Comparison of ENCODE assay signal across 18 mouse cellular contexts in the genomic region with DNA sequence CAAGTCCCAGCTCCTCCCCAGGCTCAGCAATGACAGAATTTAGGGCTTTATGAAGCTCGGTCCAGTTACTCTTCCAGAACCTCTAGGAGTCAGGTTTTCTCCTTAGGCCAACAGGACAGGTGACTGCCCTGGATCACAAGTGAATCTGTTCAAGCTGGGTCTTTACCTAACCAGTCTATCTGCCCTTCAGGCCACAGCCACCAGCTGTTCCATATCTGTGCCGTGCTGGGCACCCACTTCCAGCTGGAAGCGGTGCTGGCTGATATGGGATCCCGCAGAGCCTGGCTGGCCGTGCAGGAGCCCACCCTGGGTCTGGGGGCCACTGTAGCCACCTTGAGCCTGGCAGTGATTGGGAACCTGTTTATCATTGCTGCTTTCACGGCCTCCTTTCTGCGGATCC. TPM values are rescaled to one million over a fixed set of nuclear protein-coding genes. Genes with fewer than 3 reads are reported as not detected.
DNase-seq lines count a peak whose midpoint lies in the region; ATAC-seq and TF ChIP-seq lines count a peak whose summit lies in the region.
"Not testable (repeated sequence)": the region's sequence is repeated elsewhere in the genome, so short reads cannot be mapped to it uniquely, and the experiment has no call there.
"Had no signal": no experiment of that assay in that cellular context is flagged by ENCODE, and none has a peak within 500 bp of the region (broad histone marks: within the 10 kb centered on the region; RNA-seq: fewer than 3 reads in every experiment).

No protein-coding gene starts in this region.

- not testable (repeated sequence) for H3K4me1 ChIP-seq in embryonic facial prominence, embryonic 10.5 days; forebrain, embryonic 12.5 days; heart, embryonic 13.5 days; hindbrain, postnatal 0 days (ENCODE audit: insufficient read depth, low read length); limb, embryonic 11.5 days (ENCODE audit: control insufficient read depth, insufficient read depth, low read length); lung, embryonic 14.5 days (ENCODE audit: insufficient read depth); neural tube, embryonic 13.5 days (replicated peaks)

- H3K9ac ChIP-seq in forebrain, embryonic 12.5 days; heart, embryonic 13.5 days; hindbrain, postnatal 0 days (replicated peaks; ENCODE audit: low read length); limb, embryonic 11.5 days (ENCODE audit: low read length); lung, embryonic 14.5 days; neural tube, embryonic 13.5 days: not testable (repeated sequence)

- 46% methylated on average over 3 of the region's 7 CpGs for WGBS in embryonic facial prominence, embryonic 10.5 days
- WGBS in forebrain, embryonic 12.5 days: 69% methylated on average over 3 of the region's 7 CpGs
- WGBS in heart, embryonic 13.5 days: 35% methylated on average over 2 of the region's 7 CpGs
- WGBS in hindbrain, postnatal 0 days: 30% methylated on average over 2 of the region's 7 CpGs
- WGBS in limb, embryonic 11.5 days: 7% methylated on average over 1 of the region's 7 CpGs
- WGBS in lung, embryonic 14.5 days: 47% methylated on average over 1 of the region's 7 CpGs
- 36% methylated on average over 3 of the region's 7 CpGs for WGBS in neural tube, embryonic 13.5 days

- ATAC-seq in forebrain, embryonic 12.5 days (ENCODE audit: low FRiP score): peak; percentile 6; the same call in 1 of the 2 replicates
- 0 out of 2 replicates have a peak, but pooled peaks have one; percentile 12 for ATAC-seq in heart, embryonic 13.5 days (ENCODE audit: extremely low read depth, insufficient number of reproducible peaks, low FRiP score, low TSS enrichment)
- 0 out of 2 replicates have a peak, but pooled peaks have one; percentile 6 for ATAC-seq in hindbrain, postnatal 0 days
- not testable (repeated sequence) for ATAC-seq in limb, embryonic 11.5 days (ENCODE audit: insufficient number of reproducible peaks, low FRiP score, low TSS enrichment, low read depth)
- ATAC-seq in lung, embryonic 14.5 days (ENCODE audit: insufficient read depth): 0 out of 2 replicates have a peak, but pooled peaks have one; percentile 29
- peak; percentile 30; the same call in 1 of the 2 replicates for ATAC-seq in neural tube, embryonic 13.5 days (ENCODE audit: low read depth)

- peak overlapping the region; percentile 46; the same call in 1 of the 2 replicates for H3K4me3 ChIP-seq in embryonic facial prominence, embryonic 10.5 days
- H3K4me3 ChIP-seq in forebrain, embryonic 12.5 days (replicated peaks); heart, embryonic 13.5 days; hindbrain, postnatal 0 days (ENCODE audit: low read length); limb, embryonic 11.5 days (ENCODE audit: low read depth, low read length); lung, embryonic 14.5 days (ENCODE audit: low read depth, low read length); neural tube, embryonic 13.5 days: not testable (repeated sequence)

- H3K27me3 ChIP-seq in embryonic facial prominence, embryonic 10.5 days (replicated peaks; ENCODE audit: low read depth, poor library complexity, severe bottlenecking); forebrain, embryonic 12.5 days; heart, embryonic 13.5 days (replicated peaks); hindbrain, postnatal 0 days (ENCODE audit: insufficient read depth, low read length); limb, embryonic 11.5 days (ENCODE audit: control insufficient read depth, insufficient read depth, low read length); lung, embryonic 14.5 days (ENCODE audit: insufficient read depth, low read length); neural tube, embryonic 13.5 days: not testable (repeated sequence)

- not testable (repeated sequence) for TF ChIP-seq CTCF in hindbrain, postnatal 0 days (IDR thresholded peaks at IDR 0.05; ENCODE audit: low read depth); lung, embryonic 14.5 days (IDR thresholded peaks at IDR 0.05; ENCODE audit: low read depth)

- DNase-seq in embryonic facial prominence, embryonic 10.5 days (ENCODE audit: low spot score); hindbrain, postnatal 0 days (ENCODE audit: low spot score); limb, embryonic 11.5 days (ENCODE audit: low spot score); lung, embryonic 14.5 days: not testable (repeated sequence)

- peak overlapping the region; percentile 53 for H3K4me2 ChIP-seq in forebrain, embryonic 12.5 days
- peak overlapping the region; percentile 65; the same call in 1 of the 2 replicates for H3K4me2 ChIP-seq in heart, embryonic 13.5 days
- H3K4me2 ChIP-seq in hindbrain, postnatal 0 days (ENCODE audit: low read depth, low read length); lung, embryonic 14.5 days: not testable (repeated sequence)
- peak overlapping the region; percentile 41; the same call in 1 of the 2 replicates for H3K4me2 ChIP-seq in limb, embryonic 11.5 days (ENCODE audit: low read depth, severe bottlenecking)
- peak overlapping the region; percentile 50 for H3K4me2 ChIP-seq in neural tube, embryonic 13.5 days

- not testable (repeated sequence) for H3K27ac ChIP-seq in embryonic facial prominence, embryonic 10.5 days (replicated peaks); forebrain, embryonic 12.5 days; heart, embryonic 13.5 days (replicated peaks); hindbrain, postnatal 0 days; limb, embryonic 11.5 days (replicated peaks; ENCODE audit: low read depth, low read length); lung, embryonic 14.5 days (ENCODE audit: low read depth); neural tube, embryonic 13.5 days (replicated peaks)

- H3K9me3 ChIP-seq in embryonic facial prominence, embryonic 10.5 days; forebrain, embryonic 12.5 days; heart, embryonic 13.5 days; hindbrain, postnatal 0 days (ENCODE audit: low read length); limb, embryonic 11.5 days (ENCODE audit: control insufficient read depth, low read length); lung, embryonic 14.5 days (ENCODE audit: low read depth, low read length); neural tube, embryonic 13.5 days: not testable (repeated sequence)

- H3K36me3 ChIP-seq in embryonic facial prominence, embryonic 10.5 days (replicated peaks); forebrain, embryonic 12.5 days (replicated peaks); heart, embryonic 13.5 days; hindbrain, postnatal 0 days (ENCODE audit: insufficient read depth, low read length); limb, embryonic 11.5 days (ENCODE audit: control insufficient read depth, insufficient read depth, low read length); lung, embryonic 14.5 days (ENCODE audit: insufficient read depth); neural tube, embryonic 13.5 days: not testable (repeated sequence)

RNA-seq across cellular contexts. Expression of a gene that starts 1.9 kb away (rescaled TPM):
- not detected in 2 replicates for polyA plus RNA-seq in embryonic facial prominence, embryonic 10.5 days (2016; fragmentation: Nextera tagmentation; extraction: Ambion mirVana)
- not detected in 2 replicates for polyA plus RNA-seq in forebrain, embryonic 12.5 days (2016; fragmentation: Nextera tagmentation; extraction: Ambion mirVana)
- not detected in 2 replicates for polyA plus RNA-seq in heart, embryonic 13.5 days (2015; fragmentation: Nextera tagmentation; extraction: Ambion mirVana)
- total RNA-seq in hindbrain, postnatal 0 days (2014; rRNA removed): not detected in 2 replicates
- not detected in 2 replicates for polyA plus RNA-seq in hindbrain, postnatal 0 days (2015; fragmentation: Nextera tagmentation; extraction: Ambion mirVana)
- polyA plus RNA-seq in limb, embryonic 11.5 days (2014; fragmentation: Nextera tagmentation; extraction: Ambion mirVana): not detected in 2 replicates
- not detected in 2 replicates for polyA plus RNA-seq in lung, embryonic 14.5 days (2014; fragmentation: Nextera tagmentation; extraction: Ambion mirVana)
- polyA plus RNA-seq in neural tube, embryonic 13.5 days (2015; fragmentation: Nextera tagmentation; extraction: Ambion mirVana): not detected in 2 replicates
- total RNA-seq: gastrocnemius, postnatal 14 days; heart, adult 18-20 months; heart, postnatal 4 days; layer of hippocampus, postnatal 36 days; liver, adult 2 months had no signal
- polyA plus RNA-seq: adrenal gland, adult 2 months; heart, embryonic 15.5 days; liver, adult 2 months; lung, embryonic 15.5 days; macrophage; midbrain, embryonic 10.5 days had no signal

RNA-seq across cellular contexts. Expression of a gene that starts 3.9 kb away (rescaled TPM):
- not detected in 2 replicates for polyA plus RNA-seq in embryonic facial prominence, embryonic 10.5 days (2016; fragmentation: Nextera tagmentation; extraction: Ambion mirVana)
- not detected in 2 replicates for polyA plus RNA-seq in forebrain, embryonic 12.5 days (2016; fragmentation: Nextera tagmentation; extraction: Ambion mirVana)
- not detected in 2 replicates for polyA plus RNA-seq in heart, embryonic 13.5 days (2015; fragmentation: Nextera tagmentation; extraction: Ambion mirVana)
- total RNA-seq in hindbrain, postnatal 0 days (2014; rRNA removed): not detected in 2 replicates
- not detected in 2 replicates for polyA plus RNA-seq in hindbrain, postnatal 0 days (2015; fragmentation: Nextera tagmentation; extraction: Ambion mirVana)
- polyA plus RNA-seq in limb, embryonic 11.5 days (2014; fragmentation: Nextera tagmentation; extraction: Ambion mirVana): not detected in 2 replicates
- not detected in 2 replicates for polyA plus RNA-seq in lung, embryonic 14.5 days (2014; fragmentation: Nextera tagmentation; extraction: Ambion mirVana)
- polyA plus RNA-seq in neural tube, embryonic 13.5 days (2015; fragmentation: Nextera tagmentation; extraction: Ambion mirVana): not detected in 2 replicates
- total RNA-seq: gastrocnemius, postnatal 14 days; heart, adult 18-20 months; heart, postnatal 4 days; layer of hippocampus, adult 2 months; layer of hippocampus, postnatal 36 days; liver, adult 2 months had no signal
- polyA plus RNA-seq: heart, embryonic 15.5 days; liver, adult 2 months; lung, embryonic 15.5 days; macrophage; midbrain, embryonic 10.5 days had no signal

RNA-seq across cellular contexts. Expression of a gene that starts 9.8 kb away (rescaled TPM):
- polyA plus RNA-seq in embryonic facial prominence, embryonic 10.5 days (2016; fragmentation: Nextera tagmentation; extraction: Ambion mirVana): 0.10 and 0.35 TPM in 2 replicates
- polyA plus RNA-seq in forebrain, embryonic 12.5 days (2016; fragmentation: Nextera tagmentation; extraction: Ambion mirVana): 0.18 TPM in 1 of 2 replicates, not detected in the other
- polyA plus RNA-seq in heart, embryonic 13.5 days (2015; fragmentation: Nextera tagmentation; extraction: Ambion mirVana): not detected in 2 replicates
- not detected in 2 replicates for total RNA-seq in hindbrain, postnatal 0 days (2014; rRNA removed)
- 0.15 TPM in 1 of 2 replicates, not detected in the other for polyA plus RNA-seq in hindbrain, postnatal 0 days (2015; fragmentation: Nextera tagmentation; extraction: Ambion mirVana)
- polyA plus RNA-seq in limb, embryonic 11.5 days (2014; fragmentation: Nextera tagmentation; extraction: Ambion mirVana): not detected in 2 replicates
- polyA plus RNA-seq in lung, embryonic 14.5 days (2014; fragmentation: Nextera tagmentation; extraction: Ambion mirVana): 0.19 and 0.24 TPM in 2 replicates
- polyA plus RNA-seq in neural tube, embryonic 13.5 days (2015; fragmentation: Nextera tagmentation; extraction: Ambion mirVana): not detected in 2 replicates
- total RNA-seq: gastrocnemius, postnatal 14 days; heart, adult 18-20 months; heart, postnatal 4 days had no signal
- polyA plus RNA-seq: adrenal gland, adult 2 months; heart, embryonic 15.5 days; lung, embryonic 15.5 days; macrophage had no signal

RNA-seq across cellular contexts. Expression of a gene that starts 18.0 kb away (rescaled TPM):
- 0.43 and 1.2 TPM in 2 replicates for polyA plus RNA-seq in embryonic facial prominence, embryonic 10.5 days (2016; fragmentation: Nextera tagmentation; extraction: Ambion mirVana)
- 1.0 and 1.6 TPM in 2 replicates for polyA plus RNA-seq in forebrain, embryonic 12.5 days (2016; fragmentation: Nextera tagmentation; extraction: Ambion mirVana)
- polyA plus RNA-seq in heart, embryonic 13.5 days (2015; fragmentation: Nextera tagmentation; extraction: Ambion mirVana): 2.6 and 3.8 TPM in 2 replicates
- 8.3 and 10.1 TPM in 2 replicates for total RNA-seq in hindbrain, postnatal 0 days (2014; rRNA removed)
- polyA plus RNA-seq in hindbrain, postnatal 0 days (2015; fragmentation: Nextera tagmentation; extraction: Ambion mirVana): 8.6 and 10.3 TPM in 2 replicates
- polyA plus RNA-seq in limb, embryonic 11.5 days (2014; fragmentation: Nextera tagmentation; extraction: Ambion mirVana): 1.1 and 1.8 TPM in 2 replicates
- 4.5 and 4.9 TPM in 2 replicates for polyA plus RNA-seq in lung, embryonic 14.5 days (2014; fragmentation: Nextera tagmentation; extraction: Ambion mirVana)
- 3.4 and 5.3 TPM in 2 replicates for polyA plus RNA-seq in neural tube, embryonic 13.5 days (2015; fragmentation: Nextera tagmentation; extraction: Ambion mirVana)
- total RNA-seq: liver, adult 2 months had no signal
- polyA plus RNA-seq: macrophage had no signal

RNA-seq across cellular contexts. Expression of a gene that starts 27.7 kb away (rescaled TPM):
- 184 and 194 TPM in 2 replicates for polyA plus RNA-seq in embryonic facial prominence, embryonic 10.5 days (2016; fragmentation: Nextera tagmentation; extraction: Ambion mirVana)
- polyA plus RNA-seq in forebrain, embryonic 12.5 days (2016; fragmentation: Nextera tagmentation; extraction: Ambion mirVana): 119 and 120 TPM in 2 replicates
- polyA plus RNA-seq in heart, embryonic 13.5 days (2015; fragmentation: Nextera tagmentation; extraction: Ambion mirVana): 110 and 112 TPM in 2 replicates
- 39.4 and 60.4 TPM in 2 replicates for total RNA-seq in hindbrain, postnatal 0 days (2014; rRNA removed)
- polyA plus RNA-seq in hindbrain, postnatal 0 days (2015; fragmentation: Nextera tagmentation; extraction: Ambion mirVana): 47.2 and 48.4 TPM in 2 replicates
- 174 and 185 TPM in 2 replicates for polyA plus RNA-seq in limb, embryonic 11.5 days (2014; fragmentation: Nextera tagmentation; extraction: Ambion mirVana)
- 162 and 173 TPM in 2 replicates for polyA plus RNA-seq in lung, embryonic 14.5 days (2014; fragmentation: Nextera tagmentation; extraction: Ambion mirVana)
- 31.6 and 33.5 TPM in 2 replicates for polyA plus RNA-seq in neural tube, embryonic 13.5 days (2015; fragmentation: Nextera tagmentation; extraction: Ambion mirVana)
